ENCODE assay signal across 28 mouse cellular contexts in genomic region chr9:121018524-121019315, GRCm38 (mm10).
DNase-seq lines count a peak whose midpoint lies in the region; ATAC-seq and TF ChIP-seq lines count a peak whose summit lies in the region.
"Had no signal": no experiment of that assay in that cellular context is flagged by ENCODE, and none has a peak within 500 bp of the region (broad histone marks: within the 10 kb centered on the region; RNA-seq: fewer than 3 reads in every experiment).

No protein-coding gene starts in this region.

- no peak overlapping the region for H3K4me2 ChIP-seq in intestine, embryonic 14.5 days (ENCODE audit: low read length)
- H3K4me2 ChIP-seq in intestine, postnatal 0 days (replicated peaks; ENCODE audit: low read depth), result no peak overlapping the region
- H3K4me2 ChIP-seq in liver, embryonic 13.5 days, result no peak overlapping the region
- H3K4me2 ChIP-seq: forebrain, embryonic 13.5 days; heart, embryonic 15.5 days; hindbrain, embryonic 12.5 days; lung, embryonic 15.5 days; midbrain, embryonic 13.5 days had no signal

- no peak overlapping the region for H3K4me3 ChIP-seq in intestine, embryonic 14.5 days (ENCODE audit: low read depth, low read length)
- H3K4me3 ChIP-seq in intestine, postnatal 0 days (ENCODE audit: low read depth, low read length), result no peak overlapping the region
- H3K4me3 ChIP-seq in liver, embryonic 13.5 days (replicated peaks), result no peak overlapping the region
- H3K4me3 ChIP-seq: erythroblast, embryonic 14.5 days; forebrain, embryonic 13.5 days; heart, embryonic 10.5 days; heart, embryonic 15.5 days; hindbrain, embryonic 12.5 days; lung, embryonic 15.5 days; midbrain, embryonic 13.5 days had no signal

- H3K27ac ChIP-seq in intestine, embryonic 14.5 days (ENCODE audit: low read depth), result no peak overlapping the region
- H3K27ac ChIP-seq in intestine, postnatal 0 days (ENCODE audit: low read depth, low read length), result no peak overlapping the region
- peak overlapping the region; percentile 39; the same call in 1 of the 2 replicates for H3K27ac ChIP-seq in liver, embryonic 13.5 days
- H3K27ac ChIP-seq: forebrain, embryonic 13.5 days; heart, embryonic 10.5 days; heart, embryonic 15.5 days; hindbrain, embryonic 12.5 days; hindbrain, postnatal 0 days; lung, embryonic 15.5 days; midbrain, embryonic 13.5 days had no signal

- no peak for DNase-seq in intestine, embryonic 14.5 days (ENCODE audit: low spot score)
- DNase-seq in c-Kit-positive CD71-positive TER-119-negative erythroid progenitor cells, embryonic 14.5 days (ENCODE audit: low read depth), result peak; percentile 19
- no peak for DNase-seq in liver, embryonic 13.5 days
- DNase-seq in spleen, postnatal 36 days (ENCODE audit: low spot score in 2 of 2), result no peak
- no peak for DNase-seq in adrenal gland, adult 8-10 months
- DNase-seq in frontal cortex, adult 2 months (ENCODE audit: extremely low spot score in 1 of 2, low spot score in 1 of 2), result no peak
- DNase-seq: adrenal gland, postnatal 25 days; cerebellum, adult 2 months; cerebellum, postnatal 14 days; gastrocnemius, postnatal 14 days; heart, adult 11 months; kidney, adult 18-20 months; kidney, postnatal 4 days; layer of hippocampus, postnatal 36 days; left cerebral cortex, postnatal 4 days; right cerebral cortex, postnatal 25 days; thymus, postnatal 25 days had no signal

- no peaks in the 10 kb centered on the region for H3K36me3 ChIP-seq in intestine, embryonic 14.5 days (ENCODE audit: control insufficient read depth, insufficient read depth, low read length)
- H3K36me3 ChIP-seq in intestine, postnatal 0 days (ENCODE audit: control insufficient read depth, insufficient read depth), result no peaks in the 10 kb centered on the region
- H3K36me3 ChIP-seq in liver, embryonic 13.5 days, result no peaks in the 10 kb centered on the region
- H3K36me3 ChIP-seq: heart, embryonic 10.5 days; heart, embryonic 15.5 days; hindbrain, embryonic 12.5 days; lung, embryonic 15.5 days; midbrain, embryonic 13.5 days had no signal

- no peak for TF ChIP-seq CTCF in intestine, postnatal 0 days (IDR thresholded peaks at IDR 0.05; ENCODE audit: low read depth)

- no peaks in the 10 kb centered on the region for H3K4me1 ChIP-seq in intestine, embryonic 14.5 days (replicated peaks; ENCODE audit: control insufficient read depth, insufficient read depth, low read length)
- no peaks in the 10 kb centered on the region for H3K4me1 ChIP-seq in intestine, postnatal 0 days (replicated peaks; ENCODE audit: control insufficient read depth, insufficient read depth, low read length)
- H3K4me1 ChIP-seq in liver, embryonic 13.5 days (replicated peaks), result peaks cover 18% of the 10 kb centered on the region
- H3K4me1 ChIP-seq: lung, embryonic 15.5 days had no signal

- 0 out of 2 replicates have a peak, but pooled peaks have one; percentile 55 for ATAC-seq in intestine, embryonic 14.5 days (replicated peaks; ENCODE audit: low FRiP score, low TSS enrichment, low read depth)
- no peak for ATAC-seq in intestine, postnatal 0 days
- ATAC-seq in liver, embryonic 13.5 days (ENCODE audit: low read depth), result peak; percentile 79
- peak; percentile 53; the same call in 1 of the 2 replicates for ATAC-seq in megakaryocyte-erythroid progenitor cell, adult 5-6 weeks (replicated peaks; ENCODE audit: low FRiP score, low TSS enrichment, poor library complexity, severe bottlenecking)
- ATAC-seq: forebrain, embryonic 13.5 days; hindbrain, postnatal 0 days; midbrain, embryonic 13.5 days had no signal

- WGBS in intestine, embryonic 14.5 days, result 82% methylated on average over 2 of the region's 2 CpGs
- WGBS in intestine, postnatal 0 days, result 66% methylated on average over 2 of the region's 2 CpGs
- 25% methylated on average over 2 of the region's 2 CpGs for WGBS in liver, embryonic 13.5 days (ENCODE audit: insufficient replicate concordance)

- H3K9ac ChIP-seq in intestine, embryonic 14.5 days (ENCODE audit: low read length), result no peak overlapping the region
- H3K9ac ChIP-seq in intestine, postnatal 0 days (ENCODE audit: low read depth, low read length), result no peak overlapping the region
- no peak overlapping the region for H3K9ac ChIP-seq in liver, embryonic 13.5 days
- H3K9ac ChIP-seq: forebrain, embryonic 13.5 days; heart, embryonic 15.5 days; hindbrain, embryonic 12.5 days; lung, embryonic 15.5 days; midbrain, embryonic 13.5 days had no signal

- H3K27me3 ChIP-seq in intestine, embryonic 14.5 days (replicated peaks; ENCODE audit: control insufficient read depth, insufficient read depth, low read length), result no peaks in the 10 kb centered on the region
- H3K27me3 ChIP-seq in intestine, postnatal 0 days (replicated peaks; ENCODE audit: control insufficient read depth, insufficient read depth, low read length), result no peaks in the 10 kb centered on the region
- no peaks in the 10 kb centered on the region for H3K27me3 ChIP-seq in liver, embryonic 13.5 days
- H3K27me3 ChIP-seq: CH12.LX; forebrain, embryonic 13.5 days; heart, embryonic 15.5 days; hindbrain, embryonic 12.5 days; lung, embryonic 15.5 days; midbrain, embryonic 13.5 days had no signal

- no peaks in the 10 kb centered on the region for H3K9me3 ChIP-seq in intestine, embryonic 14.5 days (ENCODE audit: control insufficient read depth, low read length)
- no peaks in the 10 kb centered on the region for H3K9me3 ChIP-seq in intestine, postnatal 0 days (ENCODE audit: control insufficient read depth)
- no peaks in the 10 kb centered on the region for H3K9me3 ChIP-seq in liver, embryonic 13.5 days (replicated peaks)
- H3K9me3 ChIP-seq: forebrain, embryonic 13.5 days; heart, embryonic 15.5 days; hindbrain, embryonic 12.5 days; lung, embryonic 15.5 days; midbrain, embryonic 13.5 days had no signal
